Mouse (Mus musculus) left cerebral cortex, adult 2 months (tissue): Measurements from ENCODE around the gene Nrsn1. TPM values are rescaled to one million over a fixed set of nuclear protein-coding genes. Genes with fewer than 3 reads are reported as not detected.

Experiments used
- DNase-seq, 2 experiments: peaks; one replicate each; pipeline ENCODE4 v3.0.0; 2021 to 2022; ENCODE audit warnings: low spot score in 2 of 2, mixed read lengths in 1 of 2; ENCODE audit errors: extremely low spot score in 1 of 2
- H3K27ac ChIP-seq: fragments of 200-600 bp; 2 replicates; pipeline ENCODE4 v1.8.1; 2022
- H3K4me3 ChIP-seq: fragments of 200-600 bp; 2 replicates; pipeline ENCODE4 v1.8.1; 2022
- CTCF ChIP-seq: fragments of 200-600 bp; IDR thresholded peaks from 2 replicates; pipeline ENCODE4 v1.8.1; 2022; ENCODE audit warnings: antibody characterized with exemption, mild to moderate bottlenecking, moderate library complexity
- intact Hi-C: fragments of 180-260 bp; cut with DNase I; formaldehyde crosslinking; loops from one replicate; pipeline ENCODE4 v1.15.1; 2025
- total RNA-seq, 2 experiments: library from RNA; stranded (reverse); gene quantifications; 2 replicates each; pipeline ENCODE4 v1.2.3; 2021

Gene Nrsn1
- total RNA-seq, 2 experiments from 2014 or later = 488 to 509 TPM

- TF ChIP-seq CTCF = no peak
- Histone ChIP-seq H3K27ac (peak overlapping the region; percentile 76), H3K4me3 (no peak overlapping the region)
- DNase-seq = no peak
- intact Hi-C loops = loop anchor here (1.0 to 5.0 kb wide), 3 partner anchors 16 to 125 kb away; no protein-coding TSS in a partner anchor
Measured at GRCm38 (mm10) chr13:25251893-25252292, 18.4 kb downstream of the Nrsn1 start.

- peak in 1 of 2 experiments; percentile 4 for DNase-seq
- no peak overlapping the region for H3K27ac ChIP-seq
- H3K4me3 ChIP-seq = no peak overlapping the region
- intact Hi-C loops = no loop called here
- TF ChIP-seq CTCF = no peak
Measured at GRCm38 (mm10) chr13:25220186-25220787, 50.0 kb downstream of the Nrsn1 start.

GRCm38 (mm10) chr13:25218394-25218793 lies 51.9 kb downstream of the Nrsn1 start:
- no peak overlapping the region for H3K27ac ChIP-seq
- no peak for TF ChIP-seq CTCF
- DNase-seq = peak in 1 of 2 experiments; percentile 2
- H3K4me3 ChIP-seq = no peak overlapping the region
- intact Hi-C loops = no loop called here

DNA sequence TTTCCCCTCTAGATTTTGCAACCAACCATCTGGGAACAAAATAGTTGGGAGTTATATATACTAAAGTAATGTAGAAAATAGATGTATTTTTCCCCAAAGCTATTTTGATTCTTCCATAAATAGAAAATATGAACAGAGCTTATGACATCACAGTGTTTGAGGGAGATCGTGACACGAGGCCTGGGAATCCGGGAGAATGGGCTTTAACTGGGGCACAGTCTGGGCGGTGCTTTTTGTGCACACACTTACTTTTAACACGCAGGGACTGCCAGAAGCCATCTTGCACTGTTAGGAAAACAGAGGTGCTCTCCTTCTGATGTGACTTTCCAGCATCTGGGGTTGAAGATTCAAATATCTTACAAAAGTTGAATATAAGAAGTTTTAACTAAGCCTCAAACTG lies 63.4 kb downstream of the Nrsn1 start:
- H3K27ac ChIP-seq = no peak overlapping the region
- intact Hi-C loops = no loop called here
- DNase-seq = no peak
- no peak overlapping the region for H3K4me3 ChIP-seq
- no peak for TF ChIP-seq CTCF

Other genes starting within 250 kb of the Nrsn1 start
- 1 to 10 TPM; 5.0 to 5.1 TPM for gene Dcdc2a, start 214.5 kb downstream of the Nrsn1 start, total RNA-seq